Mouse (Mus musculus) liver, embryonic 11.5 days (tissue): ENCODE measurements around the gene Snai1. TPM values are rescaled to one million over a fixed set of nuclear protein-coding genes. Genes with fewer than 3 reads are reported as not detected.

Experiments used
- ATAC-seq: fragments of 200-750 bp; cut with Nextera tagmentation; replicated peaks from 2 replicates; pipeline ENCODE4 v1.8.0; 2017; ENCODE audit warnings: moderate number of reproducible peaks, mild to moderate bottlenecking, moderate TSS enrichment, moderate library complexity; ENCODE audit not compliant: low FRiP score
- DNase-seq: peaks from one replicate; pipeline ENCODE4 v3.0.0-alpha.2; 2017; ENCODE audit warnings: low spot score
- H3K27ac ChIP-seq: fragments of 300-500 bp; sonication (generic); 2 replicates; pipeline ENCODE4 v1.5.1; 2014; ENCODE audit warnings: mild to moderate bottlenecking, low read depth, low read length, control low read depth
- H3K27me3 ChIP-seq: fragments of 300-500 bp; sonication (generic); replicated peaks from 2 replicates; pipeline ENCODE4 v1.6.1; 2014; ENCODE audit warnings: low read length, mixed read lengths; ENCODE audit not compliant: control insufficient read depth, insufficient read depth
- H3K36me3 ChIP-seq: fragments of 300-500 bp; sonication (generic); 2 replicates; pipeline ENCODE4 v1.6.1; 2014; ENCODE audit warnings: mild to moderate bottlenecking, low read length, moderate library complexity, mixed read lengths; ENCODE audit not compliant: control insufficient read depth, insufficient read depth
- H3K4me1 ChIP-seq: fragments of 300-500 bp; sonication (generic); replicated peaks from 2 replicates; pipeline ENCODE4 v1.6.1; 2014; ENCODE audit warnings: low read length, mixed read lengths; ENCODE audit not compliant: control insufficient read depth, insufficient read depth
- H3K4me2 ChIP-seq: fragments of 300-500 bp; sonication (generic); 2 replicates; pipeline ENCODE4 v1.6.1; 2014; ENCODE audit warnings: mild to moderate bottlenecking, control low read depth, moderate library complexity
- H3K4me3 ChIP-seq: fragments of 300-500 bp; sonication (generic); 2 replicates; pipeline ENCODE4 v1.5.1; 2014; ENCODE audit warnings: low read depth, low read length, control low read depth
- H3K9ac ChIP-seq: fragments of 300-500 bp; sonication (generic); 2 replicates; pipeline ENCODE4 v1.6.1; 2014; ENCODE audit warnings: low read depth, low read length, control low read depth
- H3K9me3 ChIP-seq: fragments of 300-500 bp; sonication (generic); 2 replicates; pipeline ENCODE4 v1.6.1; 2016; ENCODE audit warnings: low read length, inconsistent platforms, mixed read lengths; ENCODE audit not compliant: control insufficient read depth
- WGBS: fragments of 180-500 bp; shearing (Covaris S2); extraction: QIAGEN DNeasy Blood & Tissue Kit; methylation state at CpG from one replicate; pipeline ENCODE4 v1.1.7; 2014; 5-methylcytosine and 5-hydroxymethylcytosine counted together
- polyA plus RNA-seq: library from polyadenylated mRNA; unstranded; fragments of >200 nt; fragmentation: Nextera tagmentation; extraction: Ambion mirVana; gene quantifications from 2 replicates; pipeline ENCODE4 v1.2.1, GENCODE M21; 2014

Gene Snai1
- polyA plus RNA-seq, 1 experiment from 2014 or later = 15.2 TPM

- H3K36me3 ChIP-seq = no peaks in the 10 kb centered on the region
- H3K4me2 ChIP-seq = no peak overlapping the region
Measured at GRCm38 (mm10) chr2:167552292-167552691, 14.3 kb downstream of the Snai1 start.

GRCm38 (mm10) chr2:167552927-167553402, 15.0 kb downstream of the Snai1 start:
- H3K9ac ChIP-seq = no peak overlapping the region
- no peak overlapping the region for H3K4me3 ChIP-seq
- ATAC-seq (no peak), DNase-seq (no peak)
- WGBS = 35% methylated on average over 11 of the region's 11 CpGs
- H3K27me3 ChIP-seq = no peaks in the 10 kb centered on the region; the same call in 1 of the 2 replicates
- no peak overlapping the region for H3K4me2 ChIP-seq
- H3K36me3 ChIP-seq = no peaks in the 10 kb centered on the region
- no peaks in the 10 kb centered on the region for H3K9me3 ChIP-seq
- H3K4me1 ChIP-seq = peaks cover 3% of the 10 kb centered on the region; the same call in 1 of the 2 replicates
- no peak overlapping the region; the same call in 1 of the 2 replicates for H3K27ac ChIP-seq

More at GRCm38 (mm10) chr2:167552292-167552691, 14.3 kb downstream of the Snai1 start:
- 74% methylated on average over 4 of the region's 4 CpGs for WGBS
- no peak for DNase-seq
- no peak overlapping the region for H3K4me3 ChIP-seq
- H3K27me3 ChIP-seq = no peaks in the 10 kb centered on the region; the same call in 1 of the 2 replicates
- peaks cover 3% of the 10 kb centered on the region; the same call in 1 of the 2 replicates for H3K4me1 ChIP-seq
- no peaks in the 10 kb centered on the region for H3K9me3 ChIP-seq
- no peak overlapping the region for H3K9ac ChIP-seq
- no peak for ATAC-seq
- no peak overlapping the region for H3K27ac ChIP-seq

- Histone ChIP-seq H3K4me2 (no peak overlapping the region), H3K9ac (no peak overlapping the region), H3K9me3 (no peaks in the 10 kb centered on the region), H3K27me3 (peaks cover 21% of the 10 kb centered on the region), H3K36me3 (no peaks in the 10 kb centered on the region), H3K4me3 (no peak overlapping the region), H3K4me1 (peaks cover 6% of the 10 kb centered on the region; the same call in 1 of the 2 replicates), H3K27ac (no peak overlapping the region)
- WGBS = 70% methylated on average over 5 of the region's 5 CpGs
- DNase-seq (no peak), ATAC-seq (no peak)
Measured at GRCm38 (mm10) chr2:167555766-167556165, 17.8 kb downstream of the Snai1 start.

GRCm38 (mm10) chr2:167559413-167559812, 21.4 kb downstream of the Snai1 start:
- whole genome bisulfite sequencing = 10% methylated on average over 27 of the region's 27 CpGs
- H3K36me3 ChIP-seq = no peaks in the 10 kb centered on the region
- peaks cover 24% of the 10 kb centered on the region for H3K27me3 ChIP-seq
- H3K4me2 ChIP-seq = peak overlapping the region; percentile 43
- ATAC-seq = no peak
- no peak for DNase-seq
- peak overlapping the region; percentile 13; the same call in 1 of the 2 replicates for H3K9ac ChIP-seq
- no peaks in the 10 kb centered on the region for H3K9me3 ChIP-seq
- H3K4me3 ChIP-seq = no peak overlapping the region
- no peak overlapping the region for H3K27ac ChIP-seq
- peaks cover 15% of the 10 kb centered on the region for H3K4me1 ChIP-seq

DNA sequence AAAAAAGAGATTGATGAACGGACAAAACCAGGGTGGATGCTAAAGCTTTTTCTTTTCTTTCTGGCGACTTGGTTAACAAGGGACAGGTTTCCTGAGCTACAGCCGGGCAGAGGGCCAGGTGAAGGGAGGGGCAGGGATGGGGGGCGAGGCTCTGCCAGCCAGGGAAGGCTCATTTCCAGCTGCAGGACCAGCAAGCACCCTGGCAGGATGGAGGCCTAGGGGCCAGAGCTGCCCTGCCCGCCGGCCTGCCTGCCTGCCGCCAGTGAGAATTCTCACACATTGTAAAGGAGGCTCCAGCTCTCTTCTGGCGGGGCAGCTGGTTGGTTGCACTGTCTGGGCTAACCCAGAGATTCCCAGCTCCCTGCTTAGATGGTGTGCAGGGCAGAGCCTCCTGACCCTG, 24.1 kb downstream of the Snai1 start:
- DNase-seq (no peak), ATAC-seq (no peak)
- Histone ChIP-seq H3K4me3 (no peak overlapping the region), H3K9me3 (no peaks in the 10 kb centered on the region), H3K27ac (no peak overlapping the region), H3K27me3 (peaks cover 24% of the 10 kb centered on the region), H3K36me3 (no peaks in the 10 kb centered on the region), H3K4me2 (no peak overlapping the region), H3K9ac (no peak overlapping the region), H3K4me1 (peaks cover 20% of the 10 kb centered on the region)
- WGBS = 42% methylated on average over 8 of the region's 8 CpGs

GRCm38 (mm10) chr2:167563035-167563434, 25.0 kb downstream of the Snai1 start:
- no peak overlapping the region; the same call in 1 of the 2 replicates for H3K27ac ChIP-seq
- no peak for DNase-seq
- H3K4me1 ChIP-seq = peaks cover 20% of the 10 kb centered on the region
- no peaks in the 10 kb centered on the region for H3K36me3 ChIP-seq
- ATAC-seq = no peak
- peaks cover 24% of the 10 kb centered on the region for H3K27me3 ChIP-seq
- no peak overlapping the region for H3K9ac ChIP-seq
- no peak overlapping the region for H3K4me2 ChIP-seq
- no peak overlapping the region for H3K4me3 ChIP-seq
- WGBS = 66% methylated on average over 5 of the region's 5 CpGs
- H3K9me3 ChIP-seq = no peaks in the 10 kb centered on the region

DNA sequence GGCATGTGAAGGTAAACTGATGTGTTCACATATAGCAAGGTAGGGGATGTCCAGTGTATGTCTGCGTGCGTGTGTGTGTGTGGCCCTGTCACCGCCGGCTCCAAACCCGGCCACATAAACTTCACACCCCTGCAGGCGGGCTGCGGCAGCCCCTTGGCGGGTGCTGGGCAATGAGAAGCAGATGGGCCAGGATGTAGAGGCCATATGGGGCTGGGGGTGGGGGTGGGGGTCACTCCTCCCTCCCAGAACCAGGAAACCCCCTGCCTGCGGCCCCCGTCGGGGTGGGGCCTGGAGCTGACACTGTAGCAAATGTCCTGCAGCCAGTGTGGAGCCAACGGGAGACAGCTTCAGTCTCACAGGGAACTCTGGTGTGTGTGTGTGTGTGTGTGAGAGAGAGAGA, 25.7 kb downstream of the Snai1 start:
- H3K27ac ChIP-seq = no peak overlapping the region
- no peak for DNase-seq
- no peak overlapping the region for H3K4me3 ChIP-seq
- no peaks in the 10 kb centered on the region for H3K36me3 ChIP-seq
- no peak overlapping the region for H3K9ac ChIP-seq
- 50% methylated on average over 12 of the region's 12 CpGs for WGBS
- H3K4me2 ChIP-seq = no peak overlapping the region
- no peak for ATAC-seq
- no peaks in the 10 kb centered on the region for H3K9me3 ChIP-seq
- peaks cover 20% of the 10 kb centered on the region for H3K27me3 ChIP-seq
- peaks cover 20% of the 10 kb centered on the region for H3K4me1 ChIP-seq

GRCm38 (mm10) chr2:167564551-167565311, 26.7 kb downstream of the Snai1 start:
- ATAC-seq (peak; percentile 72; the same call in 1 of the 2 replicates), DNase-seq (no peak)
- Histone ChIP-seq H3K4me3 (no peak overlapping the region), H3K9ac (no peak overlapping the region), H3K9me3 (no peaks in the 10 kb centered on the region), H3K27ac (peak overlapping the region; percentile 68), H3K4me1 (peaks cover 20% of the 10 kb centered on the region), H3K36me3 (no peaks in the 10 kb centered on the region), H3K4me2 (peak overlapping the region; percentile 12; the same call in 1 of the 2 replicates), H3K27me3 (peaks cover 13% of the 10 kb centered on the region)
- WGBS = 64% methylated on average over 13 of the region's 13 CpGs
